12 mouse cellular contexts compared by ENCODE assay signal in the genomic region with DNA sequence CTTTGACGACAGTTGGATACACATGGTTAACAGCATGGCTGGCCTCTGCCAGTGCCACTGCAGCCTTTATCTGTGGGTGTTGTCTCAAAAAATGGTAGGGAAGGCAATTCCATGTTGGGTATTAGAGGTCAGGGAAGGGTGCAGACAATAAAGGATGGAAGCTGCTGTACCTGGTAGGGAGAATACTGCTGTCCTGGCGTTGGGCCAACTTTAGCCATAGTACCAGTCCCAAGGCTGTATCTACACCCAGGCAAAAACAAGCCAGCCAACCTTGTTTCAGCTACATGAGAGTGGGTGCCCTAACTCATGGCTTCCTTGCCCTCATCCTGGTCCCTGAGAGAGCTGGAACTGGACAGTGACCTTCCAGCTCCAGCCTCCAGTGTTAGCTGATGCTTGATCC.
"Had no signal": no experiment of that assay in that cellular context is flagged by ENCODE, and none has a peak within 500 bp of the region (broad histone marks: within the 10 kb centered on the region; RNA-seq: fewer than 3 reads in every experiment).

No protein-coding gene starts in this region.

- DNase-seq: liver, postnatal 0 days; lung, adult 2 months; lung, postnatal 14 days; lung, postnatal 36 days; retina, postnatal 1 day; right cerebral cortex, adult 18-20 months; right cerebral cortex, postnatal 25 days; right cerebral cortex, postnatal 4 days; spleen, adult 18-20 months; thymus, adult 18-20 months; thymus, postnatal 25 days; thymus, postnatal 4 days had no signal
